Mouse (Mus musculus) layer of hippocampus, postnatal 14 days (tissue): Measurements from ENCODE around the gene Cib4. TPM values are rescaled to one million over a fixed set of nuclear protein-coding genes. Genes with fewer than 3 reads are reported as not detected.
A peak's percentile ranks its signal among the peaks of the same experiment; 100 is the strongest.

Experiments used
- DNase-seq, 2 experiments: peaks; one replicate each; pipeline ENCODE4 v3.0.0; 2021 to 2022; ENCODE audit warnings: low spot score in 2 of 2, mixed read lengths in 1 of 2
- total RNA-seq, 2 experiments: library from RNA; stranded (reverse); gene quantifications; 2 replicates each; pipeline ENCODE4 v1.2.3; 2021

Cib4 gene
- total RNA-seq, 2 experiments from 2014 or later, result not detected

DNA sequence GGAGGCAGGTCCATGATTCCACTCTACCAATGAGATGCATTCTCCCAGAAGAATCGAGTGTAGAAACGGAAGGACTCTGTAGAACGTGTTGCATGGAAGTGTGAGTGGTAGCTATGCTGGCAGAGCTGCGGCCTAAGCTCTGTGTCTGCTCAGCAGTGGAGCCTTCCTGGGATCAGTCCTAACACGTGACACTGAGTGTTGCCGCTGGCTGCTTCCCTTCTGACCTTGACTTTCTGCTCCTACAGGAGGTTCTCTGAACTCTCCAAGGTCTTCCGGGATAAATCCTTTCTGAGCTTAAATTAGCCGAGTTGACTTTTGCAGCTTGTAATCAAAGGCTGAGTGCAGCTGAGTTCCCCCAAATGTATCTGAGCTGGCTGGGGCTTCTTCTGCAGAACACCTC is 28.7 kb upstream of the Cib4 start:
- no peak for DNase-seq

DNA sequence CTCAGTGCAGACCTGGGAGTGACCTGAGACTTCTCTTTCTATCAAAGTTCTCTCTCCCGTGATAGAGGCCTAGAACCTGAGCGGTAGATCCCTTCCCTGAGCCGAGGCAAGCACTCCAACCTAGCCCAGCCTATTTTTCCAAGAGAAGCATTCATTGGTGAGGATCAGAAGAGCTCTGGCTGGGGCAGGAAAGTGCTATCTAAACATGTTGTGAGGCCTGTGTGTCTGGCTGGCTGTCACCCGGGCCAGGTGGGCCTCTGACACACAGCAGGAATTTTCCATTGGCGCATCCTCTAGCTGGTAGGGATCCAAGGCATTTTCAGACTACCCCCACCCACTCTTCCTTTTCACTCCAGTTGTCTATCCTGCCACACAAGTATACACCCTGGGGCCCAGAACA is 26.2 kb upstream of the Cib4 start:
- no peak for DNase-seq

DNA sequence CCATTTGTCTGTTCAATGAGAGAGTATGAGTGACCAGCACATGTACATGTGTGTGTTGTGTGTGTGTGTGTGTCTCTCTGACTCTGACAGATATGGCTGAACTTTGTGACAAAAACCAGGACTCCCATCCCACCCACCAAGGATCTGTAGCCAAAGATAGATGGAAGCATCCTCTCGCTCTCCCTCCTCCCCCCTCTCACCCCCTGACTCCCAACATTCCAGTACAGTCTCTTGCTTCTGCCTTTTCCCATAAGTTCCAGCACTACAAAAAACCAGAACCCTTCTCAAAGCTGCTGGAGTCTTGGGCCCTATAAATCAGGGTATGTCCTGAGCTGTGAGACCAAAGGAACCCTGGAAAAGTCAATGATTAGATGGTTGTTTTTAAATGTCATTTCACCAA is 22.8 kb upstream of the Cib4 start:
- DNase-seq, result no peak

DNA sequence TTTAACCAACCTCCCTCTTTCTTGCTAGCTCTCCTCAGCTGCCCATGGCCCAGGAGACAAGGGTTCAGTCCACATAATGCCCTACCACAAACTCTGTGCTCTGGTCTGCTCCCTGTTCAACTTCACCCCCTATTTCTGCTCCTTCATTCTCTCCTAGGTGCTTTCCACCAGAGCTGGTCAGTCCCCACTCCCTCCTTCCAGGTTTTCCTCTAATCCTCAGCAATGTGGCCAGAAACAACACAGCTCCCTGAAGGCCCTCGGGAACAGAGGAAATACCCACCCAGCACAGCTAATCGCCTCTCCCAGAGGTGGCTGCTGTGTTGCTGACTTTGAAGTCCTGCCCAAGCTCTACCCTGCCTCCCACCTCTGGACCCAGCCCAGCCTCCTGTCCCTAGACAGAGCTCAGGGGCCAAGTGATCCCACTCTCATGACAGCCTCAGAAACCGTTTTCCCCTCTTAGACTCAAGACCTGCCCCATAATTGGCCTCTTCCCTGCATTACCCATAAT is 14.4 kb upstream of the Cib4 start:
- DNase-seq, result no peak

DNA sequence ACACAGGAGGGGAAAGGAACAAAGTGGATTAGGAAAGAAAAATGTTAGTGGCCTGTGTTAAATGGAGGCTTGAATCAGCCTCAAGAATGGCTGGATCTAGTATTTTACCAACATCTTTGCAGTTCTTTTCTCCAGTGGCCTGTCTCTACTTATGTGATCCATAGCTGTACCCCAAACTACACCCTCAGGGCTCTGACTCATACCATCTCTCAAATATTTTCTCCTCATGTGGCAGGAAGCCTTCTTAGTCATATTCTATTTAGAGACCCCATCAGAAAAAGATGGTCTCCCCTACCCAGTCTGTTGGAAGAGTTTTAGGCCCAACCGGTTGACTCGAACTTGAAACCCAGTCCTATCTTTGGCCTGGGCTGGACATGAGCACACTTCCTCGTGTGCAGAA is 13.8 kb upstream of the Cib4 start:
- DNase-seq, result no peak

DNA sequence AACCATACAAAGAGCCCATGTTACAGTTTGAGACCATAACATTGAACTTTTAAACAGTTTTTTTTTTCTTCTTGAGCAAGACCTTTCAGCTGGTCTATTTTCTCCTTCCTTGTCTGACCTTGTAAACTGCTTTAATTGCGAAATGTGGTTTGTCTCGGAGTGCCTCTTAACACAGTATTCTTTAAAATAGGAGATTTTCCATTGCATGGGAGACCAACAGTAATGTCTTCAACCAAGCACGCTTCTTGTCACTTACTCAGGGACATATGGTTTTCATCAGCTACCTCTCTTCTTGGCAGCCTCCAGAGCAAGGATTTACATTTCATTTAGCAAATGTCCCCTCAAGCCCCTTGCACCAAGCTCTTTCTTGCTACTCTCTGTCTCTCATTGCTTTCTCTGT is 10.6 kb upstream of the Cib4 start:
- DNase-seq, result no peak

DNA sequence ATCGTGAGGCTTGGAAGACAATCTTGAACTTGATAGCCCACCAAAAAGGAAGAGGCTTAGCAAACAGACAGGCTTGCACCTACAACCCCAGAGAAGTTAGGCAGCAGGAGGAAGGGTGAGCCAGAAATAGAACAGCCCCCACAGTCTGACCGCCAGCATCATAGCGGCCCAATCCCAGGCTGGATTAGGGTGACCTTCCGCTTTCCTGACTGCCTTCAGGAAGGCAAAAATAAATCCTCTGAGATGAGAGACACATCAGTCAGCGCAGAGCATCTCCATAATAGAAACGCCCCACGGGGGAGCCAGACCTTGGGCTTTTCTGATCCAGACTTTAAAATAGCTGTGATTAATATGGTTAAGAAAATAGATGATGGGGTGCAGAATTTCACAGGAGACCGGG is 9.3 kb upstream of the Cib4 start:
- DNase-seq, result no peak

DNA sequence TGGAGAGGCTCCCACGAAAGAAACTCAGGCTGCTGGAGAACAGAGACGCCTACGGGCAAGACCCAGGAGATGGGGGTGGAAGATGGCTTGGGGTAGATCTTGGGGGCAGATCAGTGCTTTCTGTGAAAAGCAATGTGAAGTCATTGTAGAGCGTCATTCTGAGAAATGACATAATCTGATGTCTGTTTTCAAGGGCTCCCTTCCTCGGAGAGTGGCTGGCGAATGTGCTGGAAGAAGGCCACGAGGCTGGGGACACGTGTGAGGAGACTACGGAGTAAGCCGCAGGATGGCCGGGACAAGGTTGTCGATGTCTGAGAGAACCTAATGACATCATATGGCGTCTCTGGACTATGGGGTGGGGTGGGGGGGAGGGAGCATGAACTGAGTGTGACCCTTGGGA is 8.3 kb upstream of the Cib4 start:
- no peak for DNase-seq

DNA sequence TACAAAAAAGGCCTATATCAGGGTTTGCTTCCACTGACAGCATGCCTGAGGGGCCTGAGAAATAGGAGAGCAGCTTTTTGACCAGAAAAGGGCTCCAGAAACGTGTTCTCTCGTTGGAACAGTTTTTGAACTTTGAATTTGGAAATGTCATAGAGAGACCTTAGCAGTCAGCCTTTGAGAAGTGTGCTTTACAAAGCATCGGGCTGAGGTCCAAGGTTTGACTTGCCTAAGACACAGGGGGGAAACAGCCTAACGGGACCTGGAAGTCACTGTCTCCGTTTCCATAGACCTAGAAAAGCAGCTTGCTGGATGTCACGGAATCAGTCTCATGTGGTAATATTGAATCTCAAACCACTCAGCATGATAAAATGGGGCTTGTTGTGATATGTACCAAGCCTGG is 6.4 kb upstream of the Cib4 start:
- DNase-seq, result no peak

DNA sequence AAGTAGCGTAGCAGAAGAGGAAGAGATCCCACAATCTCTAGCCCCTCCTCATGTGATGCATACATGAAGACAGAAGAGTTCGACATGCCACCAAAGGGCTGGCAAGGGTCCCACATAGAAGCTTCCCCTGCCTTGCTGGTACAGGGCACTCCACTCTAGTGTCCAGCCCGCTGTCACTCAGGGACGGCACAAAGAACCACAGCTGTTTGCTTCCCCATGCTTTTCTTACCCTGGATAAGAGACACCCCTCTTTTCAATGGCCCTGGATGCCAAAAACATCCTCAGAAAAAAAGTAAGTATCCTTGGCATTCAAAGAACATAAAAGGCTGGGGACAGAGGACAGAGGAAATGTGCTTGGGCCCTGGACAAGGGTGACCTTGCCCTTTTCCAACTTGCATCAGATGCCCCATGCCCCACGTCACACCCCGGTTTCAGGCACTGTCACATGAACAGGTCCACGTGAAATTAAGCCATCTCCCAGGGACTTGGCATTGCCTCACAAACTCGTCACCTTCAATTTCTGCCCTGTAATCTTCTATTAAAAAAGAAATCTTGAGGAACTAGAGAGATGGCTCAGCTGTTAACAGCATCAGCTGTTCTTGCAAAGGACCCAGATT is 5.5 kb upstream of the Cib4 start:
- DNase-seq, result no peak

DNA sequence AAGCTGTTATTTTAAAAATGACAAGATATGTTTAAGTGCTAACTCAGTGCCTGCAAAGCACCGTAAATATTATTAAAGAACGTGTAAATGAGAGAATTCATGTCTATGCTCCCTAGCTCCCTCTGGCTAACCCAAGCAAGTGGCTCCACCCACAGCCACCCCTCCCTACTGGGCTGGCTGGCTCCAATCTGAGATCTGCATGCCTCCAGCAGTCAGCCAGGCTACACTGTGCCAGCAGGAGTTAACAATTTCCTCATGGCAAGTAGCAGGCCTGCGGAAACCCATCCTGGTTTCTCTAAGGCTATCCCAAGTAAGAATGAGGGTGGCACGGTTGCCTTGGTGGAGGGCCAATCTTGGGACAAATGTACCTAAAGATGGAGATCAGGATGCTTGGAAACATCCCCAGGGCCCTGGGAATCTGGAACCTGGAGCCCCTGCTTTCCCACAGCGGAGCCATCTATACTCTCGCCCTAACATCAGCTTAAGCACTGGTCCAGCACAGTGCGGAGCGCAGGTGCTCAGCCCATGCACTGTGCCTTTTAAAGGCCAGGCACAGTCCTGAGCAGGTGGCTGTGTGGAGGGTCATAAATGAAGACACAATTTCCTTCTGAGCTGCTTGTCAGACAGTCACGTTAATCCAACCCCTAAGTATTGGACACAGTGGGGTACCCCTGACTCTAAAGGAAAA is 4.8 kb upstream of the Cib4 start:
- peak in 1 of 2 experiments; percentile 33 for DNase-seq

DNA sequence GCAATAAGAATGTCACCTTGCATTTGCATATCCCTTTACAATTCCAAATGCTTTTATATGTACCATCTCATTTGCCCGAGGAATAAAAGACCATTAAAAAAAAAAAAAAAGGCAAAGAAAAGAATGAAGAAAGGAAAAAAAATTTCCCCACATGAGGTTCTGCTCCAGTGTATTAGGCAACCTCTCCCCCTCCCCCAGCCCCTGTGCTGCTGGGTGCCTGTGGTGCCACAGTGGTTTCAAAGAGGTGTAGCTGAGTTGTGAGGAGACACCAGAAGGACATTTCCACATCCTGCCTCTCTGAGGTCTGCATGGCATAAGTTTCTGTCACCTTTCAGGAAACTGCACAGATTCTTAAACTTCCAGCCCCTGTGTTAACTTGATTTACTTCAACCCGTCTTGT is 3.0 kb upstream of the Cib4 start:
- DNase-seq, result no peak

DNA sequence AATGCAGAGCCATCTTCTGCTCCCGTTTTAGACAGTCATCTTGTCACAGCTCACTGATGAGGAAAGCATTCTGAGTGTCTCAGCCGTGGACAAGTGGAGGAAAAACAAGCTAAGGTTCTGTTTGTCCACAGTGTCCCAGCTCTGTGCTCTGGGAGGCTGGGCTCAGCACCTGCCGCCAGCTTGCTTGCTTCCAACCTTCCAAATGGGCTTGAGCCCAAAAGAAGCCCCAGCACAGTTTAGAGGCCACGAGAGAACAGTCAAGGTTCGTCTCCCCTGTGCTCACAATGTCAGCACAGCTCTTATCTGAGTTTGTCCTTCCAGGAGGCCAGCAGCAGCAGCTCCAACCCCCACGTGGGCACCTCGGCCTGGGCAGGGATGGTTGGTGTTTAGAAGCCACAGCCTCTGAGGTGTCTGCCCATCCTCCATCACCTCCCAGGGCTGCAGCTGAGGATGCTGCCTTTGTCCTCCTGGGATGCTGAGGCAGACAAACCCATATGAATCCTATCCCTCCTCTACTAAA is 9.5 kb downstream of the Cib4 start:
- no peak for DNase-seq

DNA sequence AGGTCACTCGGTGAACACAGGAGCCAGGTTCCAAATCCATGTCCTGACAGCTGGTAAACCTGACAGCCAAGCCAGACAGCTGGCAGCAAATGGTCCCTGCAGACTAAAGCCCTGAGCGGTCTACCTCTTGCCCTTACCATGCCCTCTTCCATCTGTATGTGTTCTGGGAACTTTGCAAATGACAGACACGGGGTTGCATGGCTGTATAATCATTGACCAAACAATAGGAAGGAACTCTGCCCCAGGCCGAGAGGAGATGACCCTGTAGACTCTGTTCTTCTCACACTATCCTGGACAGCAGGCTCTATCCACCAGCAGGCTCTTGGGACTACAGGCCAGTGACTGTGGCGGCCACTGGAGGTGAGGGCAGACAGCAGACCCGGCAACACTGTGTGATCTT is 11.0 kb downstream of the Cib4 start:
- DNase-seq, result no peak

DNA sequence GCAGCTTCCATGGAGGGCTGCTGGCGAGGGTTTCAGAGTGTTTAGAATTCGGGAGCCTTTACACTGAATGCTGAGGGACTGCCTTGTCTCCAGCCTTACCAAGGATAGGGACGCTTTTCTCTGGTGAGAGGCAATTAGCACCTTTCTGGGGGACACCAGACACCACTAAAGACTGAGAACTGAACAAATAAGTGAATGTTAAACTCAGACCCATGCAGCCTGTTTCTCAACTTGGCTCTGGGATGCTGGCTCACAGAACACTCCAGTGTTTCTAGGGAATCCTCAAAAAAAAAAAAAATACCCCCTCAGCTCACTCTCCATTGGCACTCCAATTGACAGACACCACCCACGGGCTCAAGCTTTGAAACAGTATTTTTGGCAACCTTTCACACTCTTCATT is 16.7 kb downstream of the Cib4 start:
- DNase-seq, result peak in 1 of 2 experiments; percentile 33

DNA sequence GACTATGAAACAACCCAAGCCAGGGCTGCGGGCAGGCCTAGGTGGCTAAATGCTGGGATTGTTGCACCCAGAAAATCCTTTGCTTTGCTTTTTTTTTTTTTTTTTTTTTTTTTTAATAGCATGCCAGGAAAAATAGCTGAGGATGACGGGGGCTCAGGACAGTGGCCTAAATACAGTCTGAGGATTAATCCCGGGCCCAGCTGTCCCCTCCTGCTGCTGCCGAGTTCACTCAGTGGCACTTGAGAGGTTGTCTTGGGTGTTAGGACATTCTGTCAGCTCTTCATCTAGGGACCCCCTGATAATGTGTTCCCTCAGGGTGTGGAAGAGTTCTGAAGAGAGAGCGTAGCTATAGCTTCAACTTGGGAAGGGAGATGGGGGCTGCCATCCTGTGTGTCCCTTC is 18.5 kb downstream of the Cib4 start:
- no peak for DNase-seq

DNA sequence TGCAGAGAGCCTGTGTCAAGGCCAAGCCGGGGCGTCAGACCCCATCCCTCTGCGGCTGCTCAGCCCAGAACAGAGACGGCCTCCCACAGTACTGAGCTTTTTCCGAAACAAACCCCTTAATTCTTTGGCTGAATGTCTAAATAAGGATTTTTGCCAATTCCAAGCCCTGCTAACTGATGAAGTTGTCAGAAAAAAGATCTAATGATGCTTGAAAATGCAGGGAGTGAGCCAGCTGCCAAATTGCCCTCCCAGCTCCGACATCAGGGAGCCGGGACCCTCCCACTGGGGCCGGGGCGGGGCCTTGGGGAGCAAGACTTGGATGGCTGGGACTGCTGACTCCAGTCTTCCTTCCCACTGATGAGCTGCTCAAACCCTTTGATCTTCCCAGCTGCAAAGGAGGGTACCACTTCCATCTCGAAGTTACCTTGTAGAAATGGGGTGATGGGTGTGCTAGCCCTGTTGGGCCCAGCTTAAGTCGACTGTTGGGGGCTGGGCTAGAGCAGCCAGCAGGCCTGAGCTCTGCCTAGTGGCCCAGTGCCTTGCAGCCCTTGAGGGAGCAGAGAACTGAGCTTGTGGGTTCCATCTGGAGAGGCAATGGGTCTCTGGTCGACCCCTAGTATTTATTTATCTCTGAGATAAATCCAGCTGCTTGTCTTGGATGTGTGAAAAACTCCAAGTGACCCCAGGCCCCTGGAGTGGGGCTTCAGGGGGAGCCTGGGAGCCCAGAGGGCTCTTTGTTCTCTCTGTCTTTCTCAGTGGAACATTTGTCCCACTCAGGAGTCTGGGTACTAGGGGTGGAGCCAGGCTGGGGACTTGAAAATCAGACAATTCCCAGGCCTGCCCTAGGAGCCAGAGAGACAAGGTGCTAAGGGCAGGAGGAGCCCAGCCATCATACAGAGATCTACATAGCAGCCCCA is 19.5 kb downstream of the Cib4 start:
- peak in 1 of 2 experiments; percentile 63 for DNase-seq

DNA sequence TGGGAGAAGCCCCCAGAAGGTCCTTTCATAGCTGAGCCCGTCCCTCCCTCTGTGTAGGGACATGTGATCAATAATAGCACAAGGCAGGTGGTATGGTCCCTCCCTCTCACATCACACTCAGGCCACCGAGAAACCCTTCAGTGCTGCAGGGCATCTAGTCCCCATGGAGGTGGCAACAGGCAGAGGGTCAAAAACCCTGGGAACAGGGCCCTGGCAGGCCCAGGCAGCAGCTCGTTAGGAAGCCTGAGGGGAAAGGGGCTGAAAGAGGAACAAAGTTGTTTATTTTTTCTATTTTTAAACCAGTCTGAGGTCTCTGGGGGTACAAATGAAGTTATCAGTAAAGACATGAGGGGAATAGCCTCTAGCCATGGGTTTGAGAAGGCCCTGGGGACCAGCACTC is 21.4 kb downstream of the Cib4 start:
- DNase-seq, result no peak

DNA sequence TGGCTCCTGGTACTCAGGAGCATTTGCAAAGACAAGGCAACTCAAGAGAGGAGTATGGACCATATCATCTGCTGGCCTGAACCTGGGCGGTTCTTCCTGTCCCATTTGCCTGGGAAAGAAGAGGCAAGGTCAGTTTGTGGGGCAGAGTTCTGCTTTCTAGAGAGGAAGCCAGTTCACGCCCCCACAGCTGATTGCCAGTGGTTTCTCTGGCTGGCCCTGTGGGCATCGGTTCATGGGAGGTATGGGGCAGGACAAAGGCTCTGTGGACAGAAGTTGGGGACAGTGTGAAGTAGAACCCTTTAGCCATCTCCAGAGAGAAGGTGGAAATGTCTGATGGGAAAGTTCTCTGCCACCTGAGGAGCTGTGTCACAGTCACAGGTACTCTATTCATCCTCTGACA is 22.5 kb downstream of the Cib4 start:
- DNase-seq, result no peak

DNA sequence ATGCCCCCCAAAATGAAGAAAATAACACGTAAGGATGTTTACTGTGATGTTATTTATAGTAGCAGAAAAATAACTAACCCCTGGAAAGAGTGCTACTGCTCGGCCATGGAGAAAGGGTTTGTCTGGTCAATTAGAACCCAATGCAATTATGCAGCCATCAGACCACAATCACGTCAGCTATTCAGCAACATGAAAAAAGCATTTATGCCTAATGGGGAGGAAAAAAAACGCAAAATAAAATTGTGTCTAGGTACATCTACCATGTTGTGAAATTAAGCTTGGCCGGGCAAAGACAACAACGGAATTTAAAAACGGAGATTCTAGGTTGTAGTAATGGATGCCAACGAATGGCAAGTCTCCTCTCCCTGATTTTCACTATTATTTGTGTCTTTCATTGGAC is 23.2 kb downstream of the Cib4 start:
- no peak for DNase-seq

DNA sequence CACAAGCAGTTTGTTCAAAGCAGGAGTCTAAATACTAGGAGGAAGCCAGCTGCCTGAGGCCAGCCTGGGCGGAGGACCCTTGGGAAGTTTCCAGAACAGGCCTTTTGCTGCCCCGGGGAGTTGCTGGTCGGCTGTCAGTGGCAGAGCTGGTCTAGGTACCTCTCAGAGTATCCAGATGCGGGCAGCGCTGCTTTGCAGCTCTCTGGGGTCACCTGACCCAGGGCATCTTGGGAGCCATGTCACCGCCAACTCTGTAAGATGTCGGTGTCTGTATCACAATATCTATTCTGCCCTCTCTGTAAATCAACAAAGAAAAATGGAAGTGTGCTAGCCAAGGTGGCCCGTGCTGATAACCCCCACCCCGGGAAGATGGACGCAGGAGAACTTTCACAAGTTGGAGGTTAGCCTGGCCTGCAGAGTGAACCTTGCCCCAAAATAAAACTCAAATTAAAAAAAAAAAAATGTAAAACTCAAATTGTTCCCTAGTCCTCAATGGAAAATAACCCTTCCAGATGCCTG is 25.4 kb downstream of the Cib4 start:
- no peak for DNase-seq

DNA sequence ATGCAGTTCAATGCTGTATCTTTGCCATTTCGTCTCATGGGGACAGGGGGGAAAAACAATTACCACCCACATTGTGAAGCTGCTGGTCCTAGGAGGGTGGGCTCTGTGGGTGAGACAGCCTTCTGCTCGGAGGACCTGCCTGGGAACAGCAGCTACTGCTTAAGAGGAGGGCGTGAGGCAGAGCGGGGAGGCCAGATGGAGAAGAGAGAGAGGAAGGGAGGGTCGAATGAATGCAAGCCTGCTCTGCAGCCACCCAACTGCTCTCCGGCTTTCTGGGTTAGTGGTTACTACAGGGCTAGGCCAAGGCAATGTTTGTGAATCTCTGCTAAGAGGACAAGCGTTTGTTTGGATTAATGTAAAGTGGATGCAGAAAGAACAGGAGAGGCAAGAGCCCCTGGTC is 26.1 kb downstream of the Cib4 start:
- no peak for DNase-seq
